Mouse (Mus musculus): ENCODE results near the gene H2afv.
"Not testable (repeated sequence)": the region's sequence is repeated elsewhere in the genome, so short reads cannot be mapped to it uniquely, and the experiment has no call there.

H2afv gene

GRCm38 (mm10) chr11:6465122-6465521 lies 20.9 kb upstream of the H2afv start:
- DNase-seq = peak; percentile 67

GRCm38 (mm10) chr11:6463159-6463837 lies 19.1 kb upstream of the H2afv start:
- no peak for DNase-seq

- DNase-seq = no peak
These were observed 11.8 kb upstream of the H2afv start for GRCm38 (mm10) chr11:6456083-6456482.

GRCm38 (mm10) chr11:6448155-6448554 lies 3.9 kb upstream of the H2afv start:
- not testable (repeated sequence) for DNase-seq

- DNase-seq = no peak
These were observed 3.2 kb upstream of the H2afv start for GRCm38 (mm10) chr11:6447493-6447892.

GRCm38 (mm10) chr11:6445951-6446350 lies 1.7 kb upstream of the H2afv start:
- DNase-seq = no peak

- DNase-seq = no peak
These were observed 1.2 kb upstream of the H2afv start for GRCm38 (mm10) chr11:6445441-6445840.

GRCm38 (mm10) chr11:6443727-6444076 lies 541 bp downstream of the H2afv start:
- DNase-seq = no peak

- DNase-seq = no peak
These were observed 1.1 kb downstream of the H2afv start for GRCm38 (mm10) chr11:6443102-6443501.

- no peak for DNase-seq
These were observed 1.7 kb downstream of the H2afv start for GRCm38 (mm10) chr11:6442566-6442965.

GRCm38 (mm10) chr11:6440171-6440570 lies 4.1 kb downstream of the H2afv start:
- no peak for DNase-seq

- no peak for DNase-seq
These were observed 6.6 kb downstream of the H2afv start for GRCm38 (mm10) chr11:6437667-6438066.

GRCm38 (mm10) chr11:6436442-6436841 lies 7.8 kb downstream of the H2afv start:
- no peak for DNase-seq

GRCm38 (mm10) chr11:6430186-6430585 lies 14.1 kb downstream of the H2afv start:
- DNase-seq = no peak

GRCm38 (mm10) chr11:6420722-6421350 lies 23.4 kb downstream of the H2afv start:
- DNase-seq = no peak

- DNase-seq = no peak
These were observed 23.9 kb downstream of the H2afv start for GRCm38 (mm10) chr11:6420283-6420703.

- not testable (repeated sequence) for DNase-seq
These were observed 25.1 kb downstream of the H2afv start for GRCm38 (mm10) chr11:6419156-6419555.

GRCm38 (mm10) chr11:6418751-6419150 lies 25.5 kb downstream of the H2afv start:
- DNase-seq = no peak

GRCm38 (mm10) chr11:6417490-6417889 lies 26.8 kb downstream of the H2afv start:
- no peak for DNase-seq

- peak; percentile 13 for DNase-seq
These were observed 27.2 kb downstream of the H2afv start for GRCm38 (mm10) chr11:6417069-6417468.

- DNase-seq = peak; percentile 79
These were observed 27.7 kb downstream of the H2afv start for GRCm38 (mm10) chr11:6416405-6417034.

- peak; percentile 99 for DNase-seq
These were observed 28.5 kb downstream of the H2afv start for GRCm38 (mm10) chr11:6415551-6416404.
